Mouse (Mus musculus) kidney, embryonic 16.5 days (tissue): Measurements from ENCODE around the gene Tnip3. TPM values are rescaled to one million over a fixed set of nuclear protein-coding genes. Genes with fewer than 3 reads are reported as not detected.

ENCODE experiments used
- ATAC-seq: fragments of 200-750 bp; cut with Nextera tagmentation; 2 replicates; pipeline ENCODE4 v1.8.0; 2017; ENCODE audit warnings: moderate TSS enrichment; ENCODE audit not compliant: low FRiP score, low TSS enrichment
- H3K27ac ChIP-seq: fragments of 300-500 bp; sonication (generic); 2 replicates; pipeline ENCODE4 v1.5.1; 2014; ENCODE audit warnings: low read length
- H3K27me3 ChIP-seq: fragments of 300-500 bp; sonication (generic); 2 replicates; pipeline ENCODE4 v1.6.1; 2014; ENCODE audit warnings: low read length, control low read depth, mixed read lengths; ENCODE audit not compliant: insufficient read depth
- H3K36me3 ChIP-seq: fragments of 300-500 bp; sonication (generic); 2 replicates; pipeline ENCODE4 v1.6.1; 2014; ENCODE audit warnings: low read length, control low read depth, mixed read lengths; ENCODE audit not compliant: insufficient read depth
- H3K4me1 ChIP-seq: fragments of 300-500 bp; sonication (generic); 2 replicates; pipeline ENCODE4 v1.6.1; 2014; ENCODE audit warnings: low read length, control low read depth, mixed read lengths; ENCODE audit not compliant: insufficient read depth
- H3K4me2 ChIP-seq: fragments of 300-500 bp; sonication (generic); replicated peaks from 2 replicates; pipeline ENCODE4 v1.6.1; 2014; ENCODE audit warnings: low read depth, low read length
- H3K4me3 ChIP-seq: fragments of 300-500 bp; sonication (generic); 2 replicates; pipeline ENCODE4 v1.5.1; 2014; ENCODE audit warnings: mild to moderate bottlenecking, low read length
- H3K9ac ChIP-seq: fragments of 300-500 bp; sonication (generic); replicated peaks from 2 replicates; pipeline ENCODE4 v1.6.1; 2014; ENCODE audit warnings: low read length
- H3K9me3 ChIP-seq: fragments of 300-500 bp; sonication (generic); 2 replicates; pipeline ENCODE4 v1.6.1; 2016; ENCODE audit warnings: low read length, control low read depth
- WGBS: fragments of 180-500 bp; shearing (Covaris S2); extraction: QIAGEN DNeasy Blood & Tissue Kit; methylation state at CpG from one replicate; pipeline ENCODE4 v1.1.7; 2014; 5-methylcytosine and 5-hydroxymethylcytosine counted together
- polyA plus RNA-seq: library from polyadenylated mRNA; unstranded; fragments of >200 nt; fragmentation: Nextera tagmentation; extraction: Ambion mirVana; gene quantifications from 2 replicates; pipeline ENCODE4 v1.2.1, GENCODE M21; 2015

The Tnip3 gene
- polyA plus RNA-seq, 1 experiment from 2014 or later, result 0.17 TPM

GRCm38 (mm10) chr6:65538022-65538652 is 13.0 kb downstream of the Tnip3 start:
- H3K27ac ChIP-seq, result no peak overlapping the region
- no peaks in the 10 kb centered on the region for H3K9me3 ChIP-seq
- H3K9ac ChIP-seq, result no peak overlapping the region

DNA sequence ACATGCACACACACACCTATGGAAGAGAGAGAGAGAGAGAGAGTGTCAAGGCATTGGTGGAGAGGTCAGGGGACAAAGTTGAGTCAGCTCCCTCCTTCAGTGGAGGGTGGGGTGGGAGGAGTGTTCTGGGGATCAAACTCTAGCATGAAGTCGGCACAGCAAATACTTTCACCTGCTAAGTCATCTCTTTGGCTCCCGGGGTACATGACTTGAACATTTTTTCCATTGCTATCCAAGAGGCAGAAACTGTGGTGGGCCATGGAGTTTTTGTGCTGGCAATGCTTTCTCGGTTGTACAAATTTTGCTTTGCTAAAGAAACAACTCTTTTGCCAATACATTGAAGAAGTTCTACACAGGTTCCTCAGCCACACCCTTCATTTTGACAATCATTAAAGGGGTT is 13.8 kb downstream of the Tnip3 start:
- Histone ChIP-seq H3K4me3 (no peak overlapping the region), H3K9ac (no peak overlapping the region), H3K4me2 (no peak overlapping the region), H3K27ac (no peak overlapping the region), H3K27me3 (no peaks in the 10 kb centered on the region), H3K36me3 (no peaks in the 10 kb centered on the region), H3K4me1 (0 out of 2 replicates have a peak, but pooled peaks cover 2% of the 10 kb centered on the region), H3K9me3 (no peaks in the 10 kb centered on the region)
- no peak for ATAC-seq
- WGBS, result 73% methylated on average over 3 of the region's 3 CpGs

More at GRCm38 (mm10) chr6:65538022-65538652, 13.0 kb downstream of the Tnip3 start:
- H3K36me3 ChIP-seq, result no peaks in the 10 kb centered on the region
- WGBS, result 65% methylated on average over 9 of the region's 9 CpGs
- no peak overlapping the region for H3K4me2 ChIP-seq
- H3K27me3 ChIP-seq, result no peaks in the 10 kb centered on the region
- ATAC-seq, result no peak
- H3K4me3 ChIP-seq, result no peak overlapping the region
- H3K4me1 ChIP-seq, result no peaks in the 10 kb centered on the region

- Histone ChIP-seq H3K9ac (no peak overlapping the region), H3K9me3 (no peaks in the 10 kb centered on the region), H3K4me3 (no peak overlapping the region), H3K27me3 (no peaks in the 10 kb centered on the region), H3K36me3 (no peaks in the 10 kb centered on the region), H3K4me1 (0 out of 2 replicates have a peak, but pooled peaks cover 2% of the 10 kb centered on the region), H3K27ac (no peak overlapping the region), H3K4me2 (no peak overlapping the region)
- WGBS, result 58% methylated on average over 2 of the region's 2 CpGs
- ATAC-seq, result no peak
Measured at GRCm38 (mm10) chr6:65540138-65540537, 15.0 kb downstream of the Tnip3 start.

DNA sequence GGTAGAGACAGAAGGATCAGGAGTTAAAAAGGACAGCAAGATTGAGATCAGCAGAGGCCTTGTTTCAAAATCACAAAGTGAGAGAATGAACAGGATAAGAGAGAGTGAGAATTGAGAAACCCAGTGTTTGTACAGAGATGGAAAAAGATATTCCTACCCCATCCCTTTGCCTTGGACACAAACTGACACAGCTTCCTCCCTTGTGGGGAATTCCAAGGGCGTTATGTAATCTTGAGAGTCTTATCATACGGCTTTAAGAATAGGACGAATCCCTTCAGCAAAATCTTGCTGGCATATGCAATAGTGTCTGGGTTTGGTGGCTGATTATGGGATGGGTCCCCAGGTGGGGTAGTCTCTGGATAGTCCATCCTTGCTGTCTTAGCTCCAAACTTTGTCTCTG is 16.0 kb downstream of the Tnip3 start:
- no peak overlapping the region for H3K4me3 ChIP-seq
- H3K9ac ChIP-seq, result no peak overlapping the region
- H3K9me3 ChIP-seq, result no peaks in the 10 kb centered on the region
- no peak for ATAC-seq
- no peak overlapping the region for H3K4me2 ChIP-seq
- H3K27ac ChIP-seq, result no peak overlapping the region
- WGBS, result 75% methylated on average over 3 of the region's 3 CpGs
- H3K36me3 ChIP-seq, result no peaks in the 10 kb centered on the region
- 0 out of 2 replicates have a peak, but pooled peaks cover 2% of the 10 kb centered on the region for H3K4me1 ChIP-seq
- H3K27me3 ChIP-seq, result no peaks in the 10 kb centered on the region

GRCm38 (mm10) chr6:65542391-65542790 is 17.3 kb downstream of the Tnip3 start:
- no peak overlapping the region for H3K4me3 ChIP-seq
- no peaks in the 10 kb centered on the region for H3K27me3 ChIP-seq
- ATAC-seq, result no peak
- H3K9me3 ChIP-seq, result no peaks in the 10 kb centered on the region
- H3K27ac ChIP-seq, result no peak overlapping the region
- 0 out of 2 replicates have a peak, but pooled peaks cover 2% of the 10 kb centered on the region for H3K4me1 ChIP-seq
- H3K4me2 ChIP-seq, result no peak overlapping the region
- H3K9ac ChIP-seq, result no peak overlapping the region
- 41% methylated on average over 3 of the region's 3 CpGs for WGBS
- H3K36me3 ChIP-seq, result no peaks in the 10 kb centered on the region

DNA sequence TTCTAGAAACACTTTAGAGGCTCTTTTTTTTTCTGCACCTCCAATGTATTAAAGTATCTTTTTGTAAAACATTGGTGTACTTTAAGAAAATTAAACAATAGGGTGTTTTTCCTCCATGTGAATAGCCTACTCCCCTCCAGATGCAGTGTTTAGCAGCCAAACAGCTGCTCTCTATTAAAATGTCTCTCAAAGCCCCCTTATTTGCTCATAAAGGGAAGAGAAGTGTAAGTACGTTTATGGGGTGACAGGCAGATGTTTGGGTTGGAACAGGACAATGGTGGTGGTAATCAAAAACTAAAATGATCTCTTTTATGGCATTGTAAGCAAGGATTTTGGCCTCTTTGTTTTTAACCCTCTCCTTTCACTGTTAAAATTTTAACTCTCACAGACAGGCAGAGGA is 17.8 kb downstream of the Tnip3 start:
- 0 out of 2 replicates have a peak, but pooled peaks cover 2% of the 10 kb centered on the region for H3K4me1 ChIP-seq
- no peaks in the 10 kb centered on the region for H3K9me3 ChIP-seq
- no peak overlapping the region for H3K9ac ChIP-seq
- WGBS, result 17% methylated on average over 1 of the region's 1 CpGs
- H3K4me3 ChIP-seq, result no peak overlapping the region
- peak; percentile 71 for ATAC-seq
- H3K36me3 ChIP-seq, result no peaks in the 10 kb centered on the region
- H3K27me3 ChIP-seq, result no peaks in the 10 kb centered on the region
- no peak overlapping the region for H3K4me2 ChIP-seq
- no peak overlapping the region for H3K27ac ChIP-seq

- H3K4me2 ChIP-seq, result no peak overlapping the region
- H3K36me3 ChIP-seq, result no peaks in the 10 kb centered on the region
- no peaks in the 10 kb centered on the region for H3K27me3 ChIP-seq
- no peak for ATAC-seq
- H3K4me1 ChIP-seq, result no peaks in the 10 kb centered on the region
- H3K9ac ChIP-seq, result no peak overlapping the region
- no peak overlapping the region for H3K27ac ChIP-seq
- no peak overlapping the region for H3K4me3 ChIP-seq
- 70% methylated on average over 3 of the region's 3 CpGs for WGBS
- no peaks in the 10 kb centered on the region for H3K9me3 ChIP-seq
Measured at GRCm38 (mm10) chr6:65563887-65564656, 39.0 kb downstream of the Tnip3 start.

GRCm38 (mm10) chr6:65564657-65565039 is 39.5 kb downstream of the Tnip3 start:
- WGBS, result 42% methylated on average over 2 of the region's 2 CpGs
- ATAC-seq, result no peak

DNA sequence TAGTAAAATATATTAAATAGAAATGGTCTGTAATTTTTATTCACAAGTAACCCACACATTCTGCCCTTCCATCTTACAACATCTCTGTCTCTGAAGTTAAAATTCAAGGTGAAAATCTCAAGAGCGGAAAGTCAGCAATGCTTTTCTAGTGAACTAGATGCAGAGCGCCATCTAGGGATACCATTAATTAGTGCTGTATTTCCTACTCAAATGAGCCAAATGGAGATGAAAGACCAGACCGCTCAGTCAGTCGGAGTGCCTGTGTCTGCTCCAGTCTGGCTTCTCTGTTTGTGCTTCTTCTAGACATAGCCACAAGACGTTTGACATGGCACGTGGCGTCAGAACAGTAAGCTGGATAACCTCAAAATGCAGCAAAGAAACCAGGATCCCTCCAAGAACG is 44.6 kb downstream of the Tnip3 start:
- no peaks in the 10 kb centered on the region for H3K4me1 ChIP-seq
- H3K4me2 ChIP-seq, result no peak overlapping the region
- H3K9ac ChIP-seq, result no peak overlapping the region
- no peak for ATAC-seq
- H3K27me3 ChIP-seq, result no peaks in the 10 kb centered on the region
- H3K27ac ChIP-seq, result no peak overlapping the region
- H3K36me3 ChIP-seq, result no peaks in the 10 kb centered on the region
- no peak overlapping the region for H3K4me3 ChIP-seq
- no peaks in the 10 kb centered on the region for H3K9me3 ChIP-seq
- 33% methylated on average over 8 of the region's 8 CpGs for WGBS

More at GRCm38 (mm10) chr6:65564657-65565039, 39.5 kb downstream of the Tnip3 start:
- H3K27ac ChIP-seq, result no peak overlapping the region
- no peaks in the 10 kb centered on the region for H3K9me3 ChIP-seq
- H3K4me2 ChIP-seq, result no peak overlapping the region
- H3K27me3 ChIP-seq, result no peaks in the 10 kb centered on the region
- no peaks in the 10 kb centered on the region for H3K36me3 ChIP-seq
- H3K9ac ChIP-seq, result no peak overlapping the region
- no peak overlapping the region for H3K4me3 ChIP-seq
- no peaks in the 10 kb centered on the region for H3K4me1 ChIP-seq
